Mouse (Mus musculus): ENCODE measurements at regions not wholly inside any gene's neighbourhood (a gene's known extent, or its start where the extent isn't known, plus 50 kb on each side); places are given as distances from the start of the nearest gene placed in this dataset.
A peak's percentile ranks its signal among the peaks of the same experiment; 100 is the strongest.
"Not testable (repeated sequence)": the region's sequence is repeated elsewhere in the genome, so short reads cannot be mapped to it uniquely, and the experiment has no call there.

DNA sequence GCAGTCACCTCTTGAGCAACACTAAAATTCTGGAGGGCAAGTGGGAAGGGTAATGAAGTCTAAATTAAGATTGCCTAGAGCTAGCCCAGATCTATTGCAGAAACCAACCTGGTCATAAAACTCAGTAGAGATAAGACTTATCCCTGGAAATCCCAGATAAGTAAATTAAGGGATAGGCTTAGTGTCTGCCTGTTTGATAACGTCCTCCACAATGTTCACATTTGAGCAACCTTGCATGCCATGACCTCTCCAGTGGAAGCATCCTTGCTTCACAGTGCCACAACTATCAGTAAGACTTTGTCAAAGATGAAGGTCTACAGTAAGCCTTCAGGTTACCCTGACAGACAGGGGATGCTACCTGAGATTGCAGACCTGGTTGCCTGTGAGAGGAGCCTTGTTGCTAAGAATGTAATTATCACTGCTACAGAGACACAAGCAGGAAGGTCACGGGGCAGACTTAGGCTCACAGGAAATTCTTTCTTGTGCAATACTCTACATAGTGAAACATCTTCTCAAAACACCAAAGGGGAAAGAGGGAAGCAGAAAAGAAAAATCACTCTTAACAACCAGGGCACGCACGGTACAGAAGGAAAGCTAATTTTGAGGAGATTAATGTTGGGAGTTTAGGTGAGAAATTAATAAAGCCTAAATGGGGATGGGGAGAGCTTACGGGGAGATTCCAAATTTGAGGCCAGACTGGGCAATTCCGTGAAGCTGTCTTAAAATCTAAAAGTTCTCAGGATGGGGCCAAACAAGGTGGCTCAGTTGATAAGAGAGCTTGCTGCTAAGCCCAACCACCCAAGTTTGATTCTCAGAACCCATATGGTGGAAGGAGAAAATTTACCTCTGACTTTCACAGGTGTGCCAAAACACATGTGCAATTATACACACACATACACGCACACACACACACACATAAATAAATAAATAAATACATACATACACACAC lies 56.9 kb upstream of the Prdm9 start:
- no peak for DNase-seq (ENCODE audit: low spot score)

DNA sequence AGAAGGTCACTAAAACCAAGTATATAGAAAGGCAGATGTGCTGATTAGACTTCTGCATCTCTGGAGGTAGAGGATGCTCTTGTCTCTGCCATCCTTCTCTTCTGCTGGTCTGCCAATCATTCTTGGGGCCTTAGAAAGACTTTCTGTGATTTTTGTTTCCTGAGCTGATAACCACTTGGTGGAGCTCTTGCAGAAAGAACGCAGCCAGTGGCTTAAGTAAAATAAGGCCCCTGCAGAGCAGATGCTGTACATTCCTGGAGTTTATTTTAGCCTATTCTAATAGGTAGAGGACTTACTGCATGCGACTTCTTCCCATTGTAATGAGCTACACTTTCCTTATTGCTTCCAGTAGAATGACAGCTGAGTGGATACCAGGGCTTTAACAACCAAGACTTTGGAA lies 58.8 kb upstream of the Prdm9 start:
- peak; percentile 24 for DNase-seq (ENCODE audit: low spot score)

DNA sequence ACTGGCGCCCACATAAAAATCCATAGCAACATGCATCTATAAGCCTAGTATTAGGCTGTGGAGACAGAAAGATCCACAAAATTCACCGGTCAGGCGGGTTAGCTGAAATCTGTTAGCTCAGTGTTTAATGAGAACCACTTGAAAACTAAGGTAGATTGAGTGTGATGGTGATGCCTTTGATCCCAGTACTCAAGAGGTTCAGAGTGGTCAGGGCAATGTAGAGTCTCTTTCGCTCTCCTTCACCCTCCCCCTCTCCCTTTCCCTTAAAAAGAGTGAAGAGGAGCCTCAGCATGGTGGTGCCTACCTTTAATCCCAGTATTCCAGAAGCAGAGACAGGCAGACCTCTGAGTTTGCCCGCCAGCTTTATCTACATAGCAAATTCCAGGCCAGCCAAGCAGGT lies 66.6 kb upstream of the Prdm9 start:
- no peak for DNase-seq (ENCODE audit: low spot score)

DNA sequence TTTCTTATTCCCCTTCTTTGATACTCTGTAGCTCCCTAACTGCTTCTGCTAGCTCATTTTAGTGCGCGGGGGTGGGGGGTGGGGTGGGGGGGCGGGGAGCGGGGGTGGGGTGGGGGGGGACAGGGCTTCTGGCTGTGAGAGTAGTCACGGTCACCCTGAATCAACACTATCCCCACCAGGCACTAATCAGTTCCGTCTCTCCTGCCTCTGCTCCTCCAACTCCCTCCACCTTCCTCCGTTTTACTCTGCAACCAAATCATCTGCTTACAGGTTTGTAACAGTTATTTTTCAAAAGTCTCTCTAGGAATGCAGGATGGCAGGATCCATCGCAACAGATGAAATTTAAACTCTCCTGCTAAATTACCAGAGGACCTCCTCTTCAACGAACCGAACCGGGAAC lies 67.5 kb upstream of the Prdm9 start:
- no peak for DNase-seq (ENCODE audit: low spot score)

DNA sequence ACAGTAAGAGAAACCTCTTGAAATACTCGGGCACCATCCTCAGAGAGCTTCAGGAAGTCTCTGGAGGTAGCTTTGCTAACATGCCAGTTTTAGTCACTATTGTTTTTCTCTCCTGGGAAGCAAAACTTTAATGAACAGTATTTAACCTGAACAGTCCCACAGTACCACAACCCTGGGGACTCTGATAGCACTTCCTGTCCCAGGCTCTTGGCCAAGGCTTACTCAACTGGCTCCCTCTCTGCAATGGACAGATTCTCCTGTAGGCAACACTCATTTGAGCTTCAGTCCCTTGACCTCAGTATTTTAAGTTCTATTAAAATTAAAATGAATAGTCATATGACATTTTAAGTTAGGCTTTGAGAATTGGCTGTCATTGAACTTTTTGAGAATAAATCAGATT lies 67.9 kb upstream of the Prdm9 start:
- DNase-seq (ENCODE audit: low spot score) = peak; percentile 28

DNA sequence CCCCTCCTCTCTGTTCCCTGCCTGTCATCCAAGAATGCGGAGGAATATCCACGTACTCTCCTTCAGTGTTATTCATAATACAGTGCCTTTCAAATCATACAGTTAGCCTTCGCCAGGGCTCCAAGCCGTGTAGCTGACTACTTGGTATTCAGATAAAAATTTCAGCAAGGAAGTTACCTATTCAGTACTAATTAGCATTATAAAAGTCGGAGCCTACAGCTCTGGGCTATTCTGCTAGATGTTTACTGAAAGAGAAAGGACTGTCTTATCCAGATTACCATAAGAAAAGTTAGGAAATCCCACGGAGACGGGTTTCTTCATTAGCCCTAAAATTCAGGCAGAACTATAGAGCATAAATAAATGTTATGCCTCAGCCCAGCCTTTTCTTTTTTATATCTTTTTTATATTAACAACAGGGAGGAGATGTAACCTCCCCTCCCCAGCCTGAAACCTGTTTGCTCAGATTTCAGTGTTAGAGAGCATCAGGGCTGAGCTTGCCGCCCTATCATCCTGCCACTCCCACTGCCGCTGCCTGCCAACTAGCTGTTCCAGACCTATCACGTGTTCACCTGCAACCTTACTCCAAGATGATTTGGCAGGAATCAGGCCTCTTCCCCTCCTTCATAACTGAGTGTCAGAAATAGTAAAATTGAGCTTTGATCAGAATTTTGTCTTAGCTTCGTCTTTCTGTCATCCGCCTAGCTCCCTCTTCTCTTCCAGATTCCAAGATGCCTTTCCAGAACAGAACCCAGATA lies 65.5 kb upstream of the Chd1 start:
- not testable (repeated sequence) for DNase-seq (ENCODE audit: low spot score)

DNA sequence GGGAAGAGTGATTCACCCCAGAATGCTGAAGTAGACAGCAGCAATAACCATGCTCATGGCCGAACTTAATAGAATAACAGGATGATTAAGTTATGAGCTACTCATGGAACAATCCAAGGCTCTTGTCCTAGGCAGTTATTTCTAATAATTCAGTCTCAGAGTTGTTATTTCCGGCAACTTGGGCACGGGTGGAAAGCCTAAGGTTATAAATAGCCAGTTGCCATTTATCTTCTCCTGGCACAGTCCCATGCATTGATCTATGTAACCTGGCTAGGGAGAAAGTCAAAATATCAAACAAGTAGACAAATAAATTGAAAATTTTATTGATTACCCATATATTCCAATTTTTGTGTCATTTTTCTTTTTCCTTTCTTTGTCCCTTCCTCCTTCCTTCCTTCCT lies 64.0 kb upstream of the Chd1 start:
- no peak for DNase-seq (ENCODE audit: low spot score)

DNA sequence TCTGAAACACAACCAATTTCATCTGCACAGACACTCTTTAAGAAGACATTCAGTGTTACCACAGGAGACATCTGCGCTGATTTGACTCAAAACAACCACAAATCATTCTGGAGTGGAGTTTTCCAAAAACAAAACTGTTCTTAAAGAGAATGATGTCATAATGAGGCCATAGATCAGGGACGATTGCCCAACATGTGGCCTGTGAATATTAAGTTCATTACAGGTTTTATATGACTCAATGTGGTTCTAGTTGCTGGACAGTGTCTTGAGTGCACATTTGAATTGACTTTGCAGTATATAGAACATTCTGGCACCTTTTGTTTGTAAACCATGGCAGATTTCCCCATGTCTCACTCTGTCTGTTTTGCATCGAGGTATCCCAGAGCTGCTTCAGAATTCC lies 63.0 kb upstream of the Chd1 start:
- no peak for DNase-seq (ENCODE audit: low spot score)

DNA sequence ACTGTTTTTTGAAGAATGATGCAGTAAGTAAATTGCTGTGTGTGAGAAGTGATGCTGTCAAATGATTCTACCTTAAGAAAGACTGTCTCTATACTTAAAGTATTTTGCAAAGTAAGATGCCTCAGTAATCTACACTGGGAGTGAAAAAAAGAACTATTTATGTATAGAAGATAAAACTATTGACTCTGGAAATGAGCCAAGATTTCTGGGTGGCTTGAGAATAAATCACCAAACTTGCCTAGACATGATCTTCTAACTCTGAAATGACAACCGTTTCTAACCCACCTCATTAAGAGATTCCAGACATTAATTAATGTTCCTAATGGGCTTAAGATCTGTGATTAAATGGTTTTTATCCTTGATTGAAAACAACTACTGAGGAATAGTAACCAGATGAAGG lies 58.0 kb upstream of the Chd1 start:
- DNase-seq (ENCODE audit: low spot score) = no peak

DNA sequence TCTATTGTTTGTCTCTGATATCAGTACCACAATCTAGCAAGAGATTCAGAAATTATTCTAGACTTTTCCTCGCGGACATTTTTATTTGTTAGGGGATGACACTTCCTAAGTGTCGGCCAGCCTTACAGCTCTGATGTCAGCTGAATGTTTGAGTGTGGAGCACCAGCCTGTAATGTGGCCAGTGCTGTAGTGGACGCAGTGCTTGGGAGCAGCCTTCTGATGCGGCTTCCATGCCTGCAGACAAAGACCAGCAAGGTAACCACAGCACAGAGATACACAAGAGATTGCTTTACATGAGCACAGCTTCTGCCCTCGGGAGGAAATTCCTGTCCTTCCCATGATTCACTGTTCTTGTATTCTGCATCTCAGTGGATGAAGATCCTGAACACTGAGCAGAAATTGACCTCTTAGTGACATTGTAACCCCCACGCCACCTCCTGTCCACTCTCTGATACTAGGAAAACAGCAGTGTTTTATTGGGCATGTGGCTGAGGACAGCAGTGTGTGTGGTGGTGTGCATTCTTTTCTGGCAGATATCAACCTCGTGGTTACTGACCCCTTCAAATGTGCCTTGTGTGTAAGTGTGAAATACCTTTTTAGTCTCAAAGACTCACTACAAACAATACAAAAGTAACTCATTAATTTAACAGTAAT lies 54.6 kb upstream of the Chd1 start:
- no peak for DNase-seq (ENCODE audit: low spot score)

DNA sequence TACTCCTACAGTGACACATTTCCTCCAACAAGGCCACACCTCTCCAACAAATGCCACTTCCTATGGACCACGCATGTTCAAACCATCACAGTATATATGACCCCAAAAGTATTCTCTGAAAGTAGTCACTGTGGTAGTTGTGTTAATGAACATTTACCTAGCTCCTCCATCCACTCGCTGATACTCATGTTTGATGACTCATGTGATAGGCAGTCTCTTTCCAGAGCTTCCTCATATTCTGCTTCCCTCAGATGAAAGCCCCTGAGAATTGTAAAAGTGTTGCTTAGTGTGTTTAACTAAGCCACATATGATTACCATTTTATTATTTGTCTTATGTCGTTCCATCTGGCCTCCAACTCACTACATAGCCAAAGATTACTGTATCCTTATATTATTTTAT lies 52.9 kb upstream of the Chd1 start:
- DNase-seq (ENCODE audit: low spot score) = no peak
